Mouse (Mus musculus): ENCODE data around the gene Hnrnpf. TPM values are rescaled to one million over a fixed set of nuclear protein-coding genes. Genes with fewer than 3 reads are reported as not detected.
A peak's percentile ranks its signal among the peaks of the same experiment; 100 is the strongest.

Gene Hnrnpf
- polyA plus RNA-seq, 1 experiment from 2014 or later: 822 TPM

GRCm38 (mm10) chr6:117916737-117917426 is 16.8 kb downstream of the Hnrnpf start:
- Histone ChIP-seq H3K9me3 (ENCODE audit: control insufficient read depth, low read length) (no peaks in the 10 kb centered on the region), H3K4me1 (ENCODE audit: control insufficient read depth, insufficient read depth, low read length) (peaks cover 21% of the 10 kb centered on the region), H3K36me3 (ENCODE audit: control insufficient read depth, insufficient read depth, low read length) (no peaks in the 10 kb centered on the region), H3K27me3 (replicated peaks; ENCODE audit: control insufficient read depth, insufficient read depth, low read length) (no peaks in the 10 kb centered on the region), H3K9ac (ENCODE audit: low read depth, low read length) (peak overlapping the region; percentile 85), H3K27ac (ENCODE audit: low read length) (peak overlapping the region; percentile 99), H3K4me3 (ENCODE audit: low read length) (peak overlapping the region; percentile 72), H3K4me2 (ENCODE audit: low read depth, low read length) (peak overlapping the region; percentile 81)
- peak; percentile 96 for ATAC-seq
- WGBS: under 1% methylated on average over 62 of the region's 62 CpGs

- peak; percentile 69 for ATAC-seq
- peak overlapping the region; percentile 72 for H3K4me3 ChIP-seq (ENCODE audit: low read length)
- peak overlapping the region; percentile 99 for H3K27ac ChIP-seq (ENCODE audit: low read length)
- no peaks in the 10 kb centered on the region for H3K27me3 ChIP-seq (replicated peaks; ENCODE audit: control insufficient read depth, insufficient read depth, low read length)
- peak overlapping the region; percentile 81 for H3K4me2 ChIP-seq (ENCODE audit: low read depth, low read length)
- H3K9me3 ChIP-seq (ENCODE audit: control insufficient read depth, low read length): no peaks in the 10 kb centered on the region
- peak overlapping the region; percentile 85 for H3K9ac ChIP-seq (ENCODE audit: low read depth, low read length)
- H3K36me3 ChIP-seq (ENCODE audit: control insufficient read depth, insufficient read depth, low read length): no peaks in the 10 kb centered on the region
- WGBS: under 1% methylated on average over 21 of the region's 21 CpGs
- peaks cover 19% of the 10 kb centered on the region for H3K4me1 ChIP-seq (ENCODE audit: control insufficient read depth, insufficient read depth, low read length)
Measured at GRCm38 (mm10) chr6:117917576-117917975, 17.5 kb downstream of the Hnrnpf start.

- Histone ChIP-seq H3K27me3 (replicated peaks; ENCODE audit: control insufficient read depth, insufficient read depth, low read length) (no peaks in the 10 kb centered on the region), H3K4me1 (ENCODE audit: control insufficient read depth, insufficient read depth, low read length) (peaks cover 19% of the 10 kb centered on the region), H3K4me3 (ENCODE audit: low read length) (peak overlapping the region; percentile 72), H3K27ac (ENCODE audit: low read length) (peak overlapping the region; percentile 99), H3K36me3 (ENCODE audit: control insufficient read depth, insufficient read depth, low read length) (no peaks in the 10 kb centered on the region), H3K9ac (ENCODE audit: low read depth, low read length) (peak overlapping the region; percentile 85), H3K4me2 (ENCODE audit: low read depth, low read length) (peak overlapping the region; percentile 81), H3K9me3 (ENCODE audit: control insufficient read depth, low read length) (no peaks in the 10 kb centered on the region)
- no peak for ATAC-seq
- 10% methylated on average over 5 of the region's 5 CpGs for WGBS
Measured at GRCm38 (mm10) chr6:117918043-117918442, 17.9 kb downstream of the Hnrnpf start.

- no peak overlapping the region for H3K4me2 ChIP-seq (ENCODE audit: low read depth, low read length)
- H3K4me3 ChIP-seq (ENCODE audit: low read length): no peak overlapping the region; the same call in 1 of the 2 replicates
- WGBS: 45% methylated on average over 3 of the region's 3 CpGs
Measured at GRCm38 (mm10) chr6:117920659-117921640, 20.8 kb downstream of the Hnrnpf start.

GRCm38 (mm10) chr6:117922041-117922440 is 21.9 kb downstream of the Hnrnpf start:
- H3K27me3 ChIP-seq (replicated peaks; ENCODE audit: control insufficient read depth, insufficient read depth, low read length): no peaks in the 10 kb centered on the region

More at GRCm38 (mm10) chr6:117920659-117921640, 20.8 kb downstream of the Hnrnpf start:
- 0 out of 2 replicates have a peak, but pooled peaks cover 2% of the 10 kb centered on the region for H3K36me3 ChIP-seq (ENCODE audit: control insufficient read depth, insufficient read depth, low read length)
- H3K27ac ChIP-seq (ENCODE audit: low read length): no peak overlapping the region
- H3K27me3 ChIP-seq (replicated peaks; ENCODE audit: control insufficient read depth, insufficient read depth, low read length): no peaks in the 10 kb centered on the region
- no peaks in the 10 kb centered on the region for H3K9me3 ChIP-seq (ENCODE audit: control insufficient read depth, low read length)
- H3K4me1 ChIP-seq (ENCODE audit: control insufficient read depth, insufficient read depth, low read length): peaks cover 11% of the 10 kb centered on the region
- H3K9ac ChIP-seq (ENCODE audit: low read depth, low read length): no peak overlapping the region
- no peak for ATAC-seq

GRCm38 (mm10) chr6:117926871-117927491 is 26.9 kb downstream of the Hnrnpf start:
- peak; percentile 34; the same call in 1 of the 2 replicates for ATAC-seq
- peaks cover 4% of the 10 kb centered on the region; the same call in 1 of the 2 replicates for H3K36me3 ChIP-seq (ENCODE audit: control insufficient read depth, insufficient read depth, low read length)

More at GRCm38 (mm10) chr6:117922041-117922440, 21.9 kb downstream of the Hnrnpf start:
- Histone ChIP-seq H3K4me1 (ENCODE audit: control insufficient read depth, insufficient read depth, low read length) (peaks cover 7% of the 10 kb centered on the region), H3K4me3 (ENCODE audit: low read length) (no peak overlapping the region), H3K27ac (ENCODE audit: low read length) (no peak overlapping the region), H3K36me3 (ENCODE audit: control insufficient read depth, insufficient read depth, low read length) (peaks cover 2% of the 10 kb centered on the region; the same call in 1 of the 2 replicates), H3K9me3 (ENCODE audit: control insufficient read depth, low read length) (no peaks in the 10 kb centered on the region), H3K4me2 (ENCODE audit: low read depth, low read length) (no peak overlapping the region), H3K9ac (ENCODE audit: low read depth, low read length) (no peak overlapping the region)
- 88% methylated on average over 3 of the region's 3 CpGs for WGBS
- ATAC-seq: no peak

GRCm38 (mm10) chr6:117927955-117928354 is 27.8 kb downstream of the Hnrnpf start:
- H3K9ac ChIP-seq (ENCODE audit: low read depth, low read length): no peak overlapping the region
- peaks cover 4% of the 10 kb centered on the region; the same call in 1 of the 2 replicates for H3K36me3 ChIP-seq (ENCODE audit: control insufficient read depth, insufficient read depth, low read length)
- no peak for ATAC-seq
- H3K27ac ChIP-seq (ENCODE audit: low read length): no peak overlapping the region
- no peak overlapping the region for H3K4me3 ChIP-seq (ENCODE audit: low read length)
- H3K4me2 ChIP-seq (ENCODE audit: low read depth, low read length): no peak overlapping the region
- H3K9me3 ChIP-seq (ENCODE audit: control insufficient read depth, low read length): no peaks in the 10 kb centered on the region
- no peaks in the 10 kb centered on the region for H3K27me3 ChIP-seq (replicated peaks; ENCODE audit: control insufficient read depth, insufficient read depth, low read length)
- H3K4me1 ChIP-seq (ENCODE audit: control insufficient read depth, insufficient read depth, low read length): no peaks in the 10 kb centered on the region
- WGBS: 85% methylated on average over 7 of the region's 7 CpGs

More at GRCm38 (mm10) chr6:117926871-117927491, 26.9 kb downstream of the Hnrnpf start:
- no peak overlapping the region for H3K9ac ChIP-seq (ENCODE audit: low read depth, low read length)
- H3K4me2 ChIP-seq (ENCODE audit: low read depth, low read length): no peak overlapping the region
- no peaks in the 10 kb centered on the region for H3K27me3 ChIP-seq (replicated peaks; ENCODE audit: control insufficient read depth, insufficient read depth, low read length)
- 68% methylated on average over 4 of the region's 4 CpGs for WGBS
- H3K9me3 ChIP-seq (ENCODE audit: control insufficient read depth, low read length): no peaks in the 10 kb centered on the region
- H3K4me1 ChIP-seq (ENCODE audit: control insufficient read depth, insufficient read depth, low read length): no peaks in the 10 kb centered on the region
- H3K27ac ChIP-seq (ENCODE audit: low read length): no peak overlapping the region
- H3K4me3 ChIP-seq (ENCODE audit: low read length): no peak overlapping the region

GRCm38 (mm10) chr6:117928746-117929145 is 28.6 kb downstream of the Hnrnpf start:
- no peak overlapping the region for H3K9ac ChIP-seq (ENCODE audit: low read depth, low read length)
- H3K27ac ChIP-seq (ENCODE audit: low read length): no peak overlapping the region
- 89% methylated on average over 5 of the region's 5 CpGs for WGBS

More at GRCm38 (mm10) chr6:117928746-117929145, 28.6 kb downstream of the Hnrnpf start:
- H3K4me1 ChIP-seq (ENCODE audit: control insufficient read depth, insufficient read depth, low read length): no peaks in the 10 kb centered on the region
- H3K9me3 ChIP-seq (ENCODE audit: control insufficient read depth, low read length): no peaks in the 10 kb centered on the region
- H3K4me3 ChIP-seq (ENCODE audit: low read length): no peak overlapping the region
- ATAC-seq: no peak
- peaks cover 2% of the 10 kb centered on the region; the same call in 1 of the 2 replicates for H3K36me3 ChIP-seq (ENCODE audit: control insufficient read depth, insufficient read depth, low read length)
- no peaks in the 10 kb centered on the region for H3K27me3 ChIP-seq (replicated peaks; ENCODE audit: control insufficient read depth, insufficient read depth, low read length)
- H3K4me2 ChIP-seq (ENCODE audit: low read depth, low read length): no peak overlapping the region

Data from intestine, embryonic 16.5 days (tissue).